Mouse (Mus musculus) A20 (cell line): ENCODE results near the gene Nos1.
"Not testable (repeated sequence)": the region's sequence is repeated elsewhere in the genome, so short reads cannot be mapped to it uniquely, and the experiment has no call there.

Source experiments
- DNase-seq: peaks from one replicate; pipeline ENCODE4 v3.0.0-alpha.2; 2011; ENCODE audit warnings: low read depth, low spot score

Gene Nos1

DNA sequence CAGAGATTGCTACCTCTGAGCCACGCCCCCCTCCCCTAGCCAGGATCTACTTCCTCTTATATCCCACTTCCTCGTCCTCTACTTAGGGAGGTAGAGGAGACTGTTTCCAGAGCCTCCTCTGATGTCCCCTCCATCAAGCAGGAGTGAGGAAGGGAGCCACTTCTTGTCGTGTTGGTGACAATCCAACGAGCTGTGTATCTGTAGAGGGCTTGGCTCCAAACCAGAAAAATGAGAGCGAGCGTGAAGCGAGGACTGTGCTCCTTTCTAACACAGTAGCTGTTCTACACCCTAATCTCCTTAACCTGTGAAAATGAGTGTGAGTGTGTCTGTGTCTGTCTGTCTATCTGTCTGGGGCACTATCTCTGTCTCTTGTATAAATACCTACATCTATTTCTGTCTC lies 58.7 kb downstream of the Nos1 start:
- DNase-seq: no peak

DNA sequence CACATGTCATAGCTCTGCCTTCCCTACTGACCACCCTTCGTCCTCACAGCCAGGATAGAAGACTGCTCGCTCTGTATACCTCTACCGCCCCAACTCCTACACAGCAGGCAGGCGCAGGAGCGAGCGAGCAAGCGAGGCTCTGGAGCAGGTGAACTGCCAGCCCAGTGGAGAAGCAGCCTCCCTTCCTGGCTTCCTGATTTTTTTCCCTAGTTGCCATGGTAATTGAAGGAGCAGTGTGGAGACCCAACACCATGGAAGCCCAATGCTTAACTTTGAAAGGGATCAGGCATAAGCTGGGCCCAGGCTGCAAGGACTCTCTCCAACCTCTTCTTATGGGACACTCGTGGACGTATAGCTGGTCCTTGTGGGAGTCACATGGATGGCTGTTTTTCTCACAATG lies 59.4 kb downstream of the Nos1 start:
- no peak for DNase-seq

DNA sequence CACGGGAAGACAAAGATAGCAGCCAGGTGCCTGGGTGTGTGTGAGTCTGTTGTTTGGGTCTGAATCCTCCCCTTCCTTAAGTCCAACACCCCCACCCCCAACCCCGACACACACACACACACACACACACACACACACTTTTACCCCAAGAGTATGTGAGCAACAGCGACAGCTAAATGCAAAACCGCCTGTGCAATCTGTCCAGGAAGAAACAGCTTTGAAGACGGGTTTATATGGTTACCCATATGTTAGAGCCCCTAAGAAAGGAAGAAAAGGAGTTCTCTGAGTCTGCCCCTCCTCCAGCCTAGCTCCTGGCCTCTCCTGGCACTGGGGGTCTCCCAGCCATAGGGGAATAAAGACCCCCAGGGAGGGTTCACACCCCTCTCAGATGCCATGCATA lies 60.2 kb downstream of the Nos1 start:
- no peak for DNase-seq

DNA sequence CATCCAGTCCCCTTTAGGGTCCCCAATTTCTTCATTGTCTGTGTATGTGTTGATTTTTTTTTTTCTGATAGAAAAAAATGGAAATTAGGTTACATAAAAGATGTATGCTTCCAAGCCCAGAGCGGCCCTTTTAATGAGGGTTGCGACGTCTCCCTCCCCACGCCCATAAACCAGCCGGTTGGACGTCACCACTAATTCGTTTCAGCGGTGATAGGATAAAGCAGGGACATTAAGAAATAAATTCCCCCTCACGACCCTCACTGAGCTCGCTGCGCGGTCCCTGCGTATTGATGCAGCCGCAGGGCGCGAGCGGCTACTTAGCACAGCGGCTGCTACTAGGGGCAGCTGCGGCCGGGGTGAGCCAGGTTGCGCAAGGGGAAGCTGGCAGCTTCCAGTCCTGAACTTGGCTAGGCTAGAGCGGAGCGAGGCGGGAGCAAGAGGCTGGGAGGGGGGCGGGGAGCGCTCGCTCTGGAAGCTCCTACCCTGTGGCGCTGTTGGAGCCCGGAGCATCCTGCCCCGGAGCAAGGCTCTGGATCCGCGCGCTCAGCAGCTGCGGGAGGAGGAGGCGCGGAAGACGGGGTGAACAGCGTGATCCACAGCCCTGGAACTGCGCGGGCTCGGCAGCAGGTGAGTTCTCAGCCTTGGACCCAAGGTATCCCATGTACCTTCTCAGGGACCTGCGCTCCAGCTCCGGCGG lies 61.0 kb downstream of the Nos1 start:
- no peak for DNase-seq

DNA sequence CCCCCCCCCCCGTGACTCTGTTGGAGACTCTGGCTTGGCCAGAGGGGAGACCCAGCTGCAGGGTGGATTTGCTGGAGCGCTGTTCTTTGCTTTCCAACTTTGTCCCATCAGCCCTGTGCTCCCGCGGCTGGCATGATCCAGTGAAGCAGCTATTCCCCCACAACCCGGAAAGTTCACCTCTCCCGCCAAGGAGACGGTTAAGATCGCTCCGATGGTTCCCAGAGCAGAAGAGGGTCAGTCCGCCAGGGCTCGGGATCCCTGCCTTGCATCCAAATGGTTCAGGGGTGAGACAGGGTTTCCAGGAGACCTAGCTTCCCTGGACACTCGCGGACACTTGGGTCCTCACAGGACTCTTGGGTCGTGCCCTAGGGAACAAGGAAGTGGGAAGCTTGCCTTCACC lies 61.9 kb downstream of the Nos1 start:
- DNase-seq: no peak

DNA sequence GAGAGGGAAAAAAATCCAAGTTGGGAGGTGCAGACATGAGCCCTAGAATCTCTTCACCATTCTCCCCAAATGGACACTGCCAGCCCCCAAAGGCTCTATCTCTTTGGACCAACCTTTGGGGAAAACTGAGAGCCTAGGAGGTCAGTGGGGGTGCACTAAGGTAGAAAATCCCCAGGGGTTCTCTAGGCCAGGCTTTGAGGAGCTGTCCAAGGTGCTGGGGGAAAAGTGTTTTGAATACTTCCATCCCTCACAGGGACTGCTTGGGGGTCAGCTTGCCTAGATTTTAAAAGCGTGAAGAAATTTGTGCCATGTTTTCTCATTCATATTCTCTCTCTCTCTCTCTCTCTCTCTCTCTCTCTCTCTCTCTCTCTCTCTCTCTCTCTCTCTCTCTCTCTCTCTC lies 63.8 kb downstream of the Nos1 start:
- DNase-seq: no peak

DNA sequence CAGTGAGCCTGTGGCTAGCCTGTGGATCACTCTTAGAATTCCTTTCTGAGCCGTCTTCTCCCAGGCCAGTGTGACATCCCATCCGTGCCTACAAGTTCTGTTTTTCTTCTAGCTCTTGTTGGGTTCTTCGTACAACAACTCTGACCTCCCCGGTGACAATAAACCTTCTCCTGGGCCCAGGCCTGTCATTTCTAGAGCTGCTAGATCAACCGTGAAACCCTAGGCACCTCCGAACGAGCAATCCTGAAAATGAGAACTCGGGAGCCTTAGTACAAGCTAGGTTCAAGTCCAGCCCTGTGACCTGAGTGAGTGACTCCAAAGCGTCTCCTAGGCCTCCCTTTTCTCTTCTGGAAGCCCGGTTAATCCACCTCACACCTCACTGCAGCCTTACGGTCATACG lies 69.6 kb downstream of the Nos1 start:
- no peak for DNase-seq

DNA sequence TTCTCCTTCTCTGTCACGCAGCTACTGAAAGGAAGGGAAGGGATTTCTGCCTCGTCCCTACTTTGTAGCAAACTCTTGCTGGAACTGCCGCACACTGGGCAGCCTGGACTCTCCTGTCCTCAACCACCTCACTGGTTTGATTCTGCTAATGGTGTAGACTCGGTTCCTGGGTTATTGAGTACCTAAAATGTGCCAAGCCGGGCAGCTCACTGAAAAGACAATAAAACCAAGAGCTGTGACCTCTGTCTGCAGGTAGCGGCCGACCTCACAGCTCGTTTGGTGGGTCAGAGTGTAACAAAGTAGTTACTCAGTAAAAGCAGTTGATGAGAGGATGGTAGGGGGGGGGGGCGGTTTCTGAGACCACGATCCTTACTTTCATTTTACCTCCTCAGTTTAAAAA lies 72.9 kb downstream of the Nos1 start:
- no peak for DNase-seq

DNA sequence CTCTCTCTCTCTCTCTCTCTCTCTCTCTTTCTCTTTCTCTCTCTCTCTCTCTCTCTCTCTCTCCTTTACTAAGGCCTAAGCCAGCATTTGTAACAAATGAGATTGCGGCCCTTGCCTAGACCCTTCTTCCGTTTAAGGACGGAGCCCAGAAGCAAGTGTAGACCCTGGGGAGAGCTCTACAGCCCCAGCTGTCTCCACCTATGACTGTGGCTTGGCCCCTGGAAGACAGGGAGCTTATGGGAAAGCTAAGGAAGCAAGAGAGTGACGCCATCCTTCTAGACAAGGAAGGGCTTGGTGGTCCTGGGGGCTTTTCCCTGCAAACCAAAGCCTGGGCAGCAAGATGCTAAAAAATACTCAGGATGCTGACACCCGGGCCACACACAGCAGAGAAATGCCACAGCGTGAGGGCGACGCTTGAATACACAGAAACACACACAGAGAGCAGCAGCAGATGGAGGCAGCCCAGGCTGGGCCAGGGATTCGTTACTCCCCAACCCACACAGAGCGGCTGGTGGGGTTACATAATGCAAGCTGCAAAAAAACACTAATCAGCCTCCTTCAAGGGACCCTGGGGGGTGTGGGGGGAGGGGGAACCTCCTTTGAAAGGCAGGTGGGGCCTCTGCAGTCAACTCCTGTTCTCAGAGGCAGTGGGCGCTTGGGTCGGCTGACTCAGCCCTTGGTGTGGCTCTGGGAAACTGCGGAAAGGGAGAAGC lies 83.9 kb downstream of the Nos1 start:
- no peak for DNase-seq

DNA sequence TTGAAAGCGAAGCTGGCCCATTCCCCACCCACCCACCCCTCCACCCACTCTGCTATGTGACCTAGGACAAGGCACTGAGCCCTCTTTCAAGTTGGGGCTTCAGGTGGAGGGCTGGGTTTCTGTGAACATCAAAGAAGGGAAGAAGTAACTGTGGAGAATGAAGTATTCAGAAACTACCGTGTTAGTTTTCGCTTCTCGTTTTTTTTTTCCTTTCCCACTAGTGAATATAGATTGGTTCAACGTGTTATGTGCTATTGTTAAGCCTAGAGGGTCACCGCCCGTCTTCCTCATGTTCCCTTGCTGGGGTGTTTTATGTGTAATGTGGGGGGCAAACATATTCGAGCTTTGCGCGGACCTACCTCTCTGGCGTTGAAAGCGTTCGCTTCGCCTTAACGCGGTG lies 85.0 kb downstream of the Nos1 start:
- DNase-seq: peak; percentile 11

DNA sequence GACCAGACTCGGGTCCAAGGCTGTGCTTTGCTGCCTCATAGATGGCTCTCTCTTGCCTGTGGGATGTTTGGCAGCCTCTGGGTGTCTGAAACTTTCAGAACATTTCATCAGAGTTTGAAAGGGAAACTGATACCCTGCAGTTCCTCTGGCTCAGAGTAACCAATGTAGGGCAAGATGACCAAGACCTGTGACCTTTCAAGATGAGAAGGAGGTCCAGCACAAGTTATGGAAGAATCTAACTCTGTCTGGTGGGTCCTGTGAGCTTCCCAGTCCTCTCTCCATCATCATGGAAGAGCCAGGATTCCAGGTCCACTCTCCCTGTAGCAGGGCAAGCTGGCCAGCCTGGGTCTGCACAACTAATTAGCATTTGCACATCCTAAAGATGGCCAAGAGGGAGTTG lies 90.8 kb downstream of the Nos1 start:
- DNase-seq: no peak

DNA sequence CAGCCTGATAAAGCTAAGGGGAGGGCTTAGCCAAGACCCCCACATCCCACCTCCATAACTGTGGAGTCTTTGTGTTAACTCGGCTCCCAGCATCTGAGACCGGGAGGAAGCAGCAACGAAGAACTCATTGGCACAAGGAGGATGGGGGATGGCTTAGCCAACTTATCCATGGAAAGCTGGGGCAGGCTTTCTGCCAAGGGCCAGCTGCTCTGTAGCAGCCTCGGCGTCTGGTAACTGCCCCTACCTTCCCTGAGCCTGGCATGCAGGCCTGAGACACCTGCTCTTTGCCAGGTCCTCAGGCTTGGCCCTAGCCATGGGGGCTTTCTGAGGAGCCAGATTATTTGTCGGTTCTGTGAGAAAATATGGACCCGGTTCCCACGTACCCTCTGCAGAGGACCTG lies 93.0 kb downstream of the Nos1 start:
- no peak for DNase-seq

DNA sequence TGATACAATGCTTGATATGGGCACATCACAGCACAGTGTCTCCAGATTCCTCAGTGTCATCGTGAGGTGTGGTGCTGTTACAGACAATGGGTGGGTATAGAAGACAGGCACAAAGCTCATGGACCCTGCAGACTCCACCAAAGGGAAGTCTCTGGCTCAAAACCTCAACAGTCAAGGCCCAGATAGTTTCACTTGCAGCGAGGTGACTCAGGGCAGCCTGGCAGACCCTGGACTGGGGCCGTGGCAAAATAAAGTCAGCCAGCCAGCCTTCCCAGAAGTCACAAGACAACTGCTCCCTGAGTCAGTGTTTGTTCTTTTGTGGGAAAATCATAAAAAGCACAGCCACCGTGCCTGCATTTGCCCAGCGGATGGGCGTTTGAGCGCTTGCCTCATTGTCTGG lies 93.4 kb downstream of the Nos1 start:
- DNase-seq: no peak

DNA sequence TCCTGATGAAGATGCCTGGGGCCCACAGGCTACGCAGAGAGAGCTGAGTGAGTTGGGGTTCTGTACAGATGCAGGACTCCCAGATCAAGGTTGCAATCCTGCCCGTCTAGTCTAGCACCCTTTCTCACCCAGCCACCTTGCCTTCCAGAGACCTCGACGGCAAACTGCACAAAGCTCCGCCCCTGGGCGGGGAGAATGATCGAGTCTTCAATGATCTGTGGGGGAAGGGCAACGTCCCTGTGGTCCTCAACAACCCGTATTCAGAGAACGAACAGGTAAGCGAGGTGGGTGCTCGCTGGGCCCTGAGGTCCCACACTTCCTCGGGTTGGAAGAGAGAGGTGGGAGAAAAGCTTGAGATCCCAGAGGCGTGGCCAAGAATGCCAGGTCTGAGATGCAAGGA lies 98.3 kb downstream of the Nos1 start:
- no peak for DNase-seq

DNA sequence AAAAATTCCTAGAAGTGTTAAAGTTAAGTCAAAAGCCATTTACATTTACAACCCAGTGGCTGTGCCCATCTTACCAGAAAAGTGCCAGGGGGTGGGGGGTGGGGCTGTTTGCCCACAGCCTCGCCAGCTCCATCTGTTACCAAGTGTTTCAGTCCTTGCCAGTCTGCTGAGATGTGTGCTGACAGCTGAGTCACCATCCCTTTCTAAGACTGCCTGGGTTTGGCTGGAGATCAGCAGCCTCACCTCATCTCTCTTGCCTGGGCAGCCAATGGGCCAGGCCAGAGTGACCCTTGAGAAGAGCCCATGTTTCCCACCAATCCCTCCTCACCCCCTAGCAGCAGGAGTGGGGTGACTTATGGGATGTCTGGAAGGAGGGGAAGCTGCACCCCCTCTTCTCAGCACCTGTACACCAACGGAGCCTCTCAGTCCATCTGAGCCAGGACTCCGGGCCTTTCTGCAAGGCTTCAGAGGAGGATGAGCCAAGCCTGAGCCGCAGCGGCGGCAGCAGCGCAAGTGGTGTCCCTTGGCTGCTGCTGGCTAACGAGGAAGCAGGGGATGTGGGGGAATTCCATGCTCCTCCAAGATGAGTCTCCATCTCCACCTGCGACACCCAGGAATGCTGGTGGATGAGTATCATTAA lies 100.2 kb downstream of the Nos1 start:
- no peak for DNase-seq

DNA sequence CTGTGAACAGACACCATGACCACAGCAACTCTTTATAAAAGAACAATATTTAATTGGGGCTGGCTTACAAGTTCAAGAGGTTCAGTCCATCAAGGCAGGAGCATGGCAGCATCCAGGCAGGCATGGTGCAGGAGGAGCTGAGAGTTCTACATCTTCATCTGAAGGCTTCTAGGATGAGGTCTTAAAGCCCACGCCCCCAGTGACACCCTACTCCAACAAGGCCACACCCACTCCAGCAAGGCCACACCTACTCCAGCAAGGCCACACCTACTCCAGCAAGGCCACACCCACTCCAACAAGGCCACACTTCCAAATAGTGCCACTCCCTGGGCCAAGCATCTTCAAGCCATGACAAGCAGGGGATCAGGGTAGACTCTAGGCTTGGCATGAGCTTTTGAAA lies 101.6 kb downstream of the Nos1 start:
- not testable (repeated sequence) for DNase-seq

DNA sequence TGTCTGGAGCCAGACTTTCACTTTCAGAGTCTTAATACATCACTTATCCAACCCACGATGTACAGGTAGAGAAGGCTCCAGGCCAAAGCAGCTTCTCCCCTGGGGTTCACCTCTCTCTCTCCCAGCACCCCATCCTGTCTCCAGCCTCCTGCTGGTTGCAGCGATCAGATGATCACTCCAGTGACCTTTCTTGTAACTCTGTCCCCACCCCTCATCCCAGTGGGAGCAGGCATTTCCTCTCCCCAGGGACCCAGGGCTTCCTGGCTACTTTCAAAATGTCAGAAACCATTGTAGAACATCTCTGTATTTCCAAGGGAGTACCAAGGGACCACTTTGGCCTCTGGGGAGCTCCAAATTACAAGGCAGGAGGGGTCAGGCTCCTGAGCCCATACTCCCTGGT lies 104.2 kb downstream of the Nos1 start:
- DNase-seq: no peak

DNA sequence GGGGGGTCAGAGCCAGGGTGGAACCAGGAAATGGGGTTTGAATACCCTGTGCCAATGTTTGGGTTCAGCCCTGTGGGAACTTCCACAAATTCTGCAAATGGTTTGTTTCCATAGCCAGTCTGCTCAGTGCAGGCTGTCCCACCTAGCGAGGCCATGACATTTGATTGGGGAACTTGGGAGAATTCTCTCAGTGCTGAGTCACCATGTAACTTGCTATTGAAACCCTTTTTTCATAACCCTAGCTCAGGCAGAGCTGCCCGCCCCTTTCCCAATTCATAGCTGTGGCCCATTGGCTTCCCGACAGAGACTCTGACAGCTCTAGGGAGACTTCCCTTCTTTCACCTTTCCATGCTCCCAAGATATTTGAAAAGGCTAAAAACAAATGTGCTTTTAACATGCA lies 107.3 kb downstream of the Nos1 start:
- DNase-seq: no peak

DNA sequence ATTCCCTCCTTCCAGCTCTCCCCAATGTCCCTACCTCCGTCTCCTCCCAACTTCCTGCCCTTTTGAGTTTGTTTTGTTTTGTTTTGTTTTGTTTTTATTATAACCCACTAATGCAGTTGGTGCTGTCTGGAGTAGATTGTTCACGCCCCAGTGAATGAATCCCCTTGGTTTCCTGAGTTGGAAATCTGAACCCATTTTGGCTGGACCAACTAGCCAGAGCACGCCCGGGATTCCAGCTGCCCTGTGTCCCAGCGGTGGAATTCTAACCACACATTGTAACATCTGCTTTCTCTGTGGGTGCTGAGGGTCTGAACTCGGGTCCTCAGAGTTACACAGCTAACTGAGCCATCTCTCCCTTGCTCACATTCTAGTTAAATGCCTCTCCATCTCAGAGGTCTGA lies 108.1 kb downstream of the Nos1 start:
- DNase-seq: no peak

DNA sequence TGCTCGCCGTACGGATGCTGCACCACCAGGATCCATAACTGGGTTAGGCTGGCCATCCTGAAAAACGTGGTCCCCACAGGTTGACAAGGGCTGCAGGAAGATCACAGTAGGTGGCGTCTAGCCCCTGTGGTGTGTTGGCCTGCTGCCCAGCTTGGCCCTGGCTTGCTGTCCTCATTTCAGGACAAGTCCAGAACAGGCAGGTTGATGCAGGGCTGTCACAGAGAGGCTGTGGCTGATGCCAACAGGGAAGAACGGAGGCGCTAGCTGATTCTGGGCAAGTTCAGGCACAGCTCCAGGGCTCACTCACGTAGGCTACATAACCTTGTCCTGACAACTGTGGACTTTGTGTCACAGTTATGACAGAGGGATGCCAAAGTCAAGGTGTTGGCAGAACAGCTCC lies 108.7 kb downstream of the Nos1 start:
- DNase-seq: no peak

DNA sequence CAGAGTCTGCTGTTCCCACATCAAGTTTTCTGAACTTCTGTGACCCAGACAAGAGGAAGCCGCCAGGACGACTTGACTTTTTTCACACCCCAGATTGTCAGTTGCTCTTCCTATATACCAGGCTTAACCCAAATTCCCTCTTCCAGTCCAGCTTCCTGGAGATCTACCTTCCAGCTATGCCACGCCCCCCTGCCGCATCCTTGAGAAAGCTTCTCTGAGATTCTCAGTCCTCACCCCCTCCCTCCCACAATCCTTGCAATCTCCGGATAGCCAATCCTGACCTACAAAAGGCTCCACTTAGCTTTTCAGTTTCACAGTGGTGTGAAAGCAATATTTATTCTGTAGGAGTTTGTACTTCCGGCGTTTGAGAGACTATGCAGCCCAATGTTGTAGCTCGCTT lies 110.0 kb downstream of the Nos1 start:
- no peak for DNase-seq

DNA sequence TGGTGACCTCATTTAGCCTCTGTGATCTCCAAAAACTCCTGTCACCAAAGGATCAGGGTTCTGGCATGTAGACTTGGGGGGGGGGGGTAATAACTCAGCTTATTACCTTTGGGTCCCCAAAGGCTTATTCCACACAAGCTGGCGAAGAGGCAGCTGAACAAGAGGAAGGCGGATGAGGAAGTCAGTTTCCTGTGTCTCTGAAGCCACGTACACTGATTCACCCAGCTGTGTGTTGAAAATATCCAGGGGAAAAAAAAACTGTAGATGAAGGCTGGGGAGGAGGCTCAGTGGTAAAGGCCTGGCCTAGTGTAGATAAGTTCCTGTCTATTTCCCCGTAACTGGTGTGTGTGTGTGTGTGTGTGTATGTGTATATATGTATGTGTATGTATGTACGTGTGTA lies 110.7 kb downstream of the Nos1 start:
- DNase-seq: peak; percentile 41

DNA sequence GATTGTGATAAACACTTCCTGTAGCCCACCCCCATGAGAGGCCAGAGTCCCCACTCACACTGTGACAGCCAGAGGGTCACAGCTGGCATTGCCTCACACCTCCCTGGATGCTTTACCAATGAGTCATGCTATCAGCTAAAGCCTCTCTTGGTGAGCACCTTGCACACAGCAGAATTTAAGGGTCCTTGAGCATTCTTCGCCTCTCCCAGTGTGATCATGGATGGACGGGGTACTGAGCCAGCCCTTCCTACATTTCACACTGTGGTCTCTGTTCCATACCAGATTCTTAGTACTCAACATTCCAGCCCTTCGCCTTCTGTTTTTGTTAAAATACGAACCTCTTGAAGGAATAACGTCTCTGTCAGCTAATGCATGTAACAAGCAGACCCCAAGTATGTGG lies 113.2 kb downstream of the Nos1 start:
- DNase-seq: no peak
